Comparison of ENCODE assay signal across 26 mouse cellular contexts in the genomic region with DNA sequence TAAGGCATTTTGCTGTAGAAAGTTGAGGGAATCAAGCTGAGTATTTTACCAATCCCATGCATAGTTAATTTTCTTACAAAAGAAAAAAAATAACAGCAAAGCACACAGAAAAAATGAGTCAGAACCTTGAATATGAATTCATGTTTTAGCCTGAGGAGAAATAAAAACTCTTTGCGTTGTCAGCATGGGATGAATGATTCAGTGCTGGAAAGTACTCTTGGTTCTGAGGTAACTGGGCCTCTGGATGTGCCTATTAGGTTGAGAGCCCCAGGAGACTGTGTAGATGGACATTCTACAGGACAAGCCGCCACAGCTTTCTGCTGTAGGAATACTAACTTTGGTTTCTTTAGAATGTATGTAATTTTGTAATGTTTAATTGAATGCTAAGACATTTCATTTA. TPM values are rescaled to one million over a fixed set of nuclear protein-coding genes. Genes with fewer than 3 reads are reported as not detected.
DNase-seq lines count a peak whose midpoint lies in the region; ATAC-seq and TF ChIP-seq lines count a peak whose summit lies in the region.
"Had no signal": no experiment of that assay in that cellular context is flagged by ENCODE, and none has a peak within 500 bp of the region (broad histone marks: within the 10 kb centered on the region; RNA-seq: fewer than 3 reads in every experiment).

No protein-coding gene starts in this region.

- 68% methylated on average over 2 of the region's 2 CpGs for whole genome bisulfite sequencing in stomach, postnatal 0 days

- H3K27ac ChIP-seq in gastrocnemius, adult 2 months, result peak overlapping the region; percentile 9; the same call in 1 of the 2 replicates
- H3K27ac ChIP-seq in layer of hippocampus, adult 2 months, result peak overlapping the region; percentile 15; the same call in 1 of the 2 replicates
- H3K27ac ChIP-seq in stomach, postnatal 0 days (replicated peaks), result peak overlapping the region; percentile 35; the same call in 1 of the 2 replicates
- H3K27ac ChIP-seq: embryonic facial prominence, embryonic 12.5 days; embryonic facial prominence, embryonic 15.5 days; forebrain, embryonic 12.5 days; forebrain, embryonic 15.5 days; heart, embryonic 15.5 days; hindbrain, embryonic 12.5 days; hindbrain, embryonic 15.5 days had no signal

- TF ChIP-seq EP300 in stomach, postnatal 0 days (optimal IDR thresholded peaks at IDR 0.05), result no peak

- peaks cover 3% of the 10 kb centered on the region; the same call in 1 of the 2 replicates for H3K4me1 ChIP-seq in stomach, postnatal 0 days (replicated peaks; ENCODE audit: control insufficient read depth, insufficient read depth)
- H3K4me1 ChIP-seq: embryonic facial prominence, embryonic 12.5 days; forebrain, embryonic 12.5 days; hindbrain, embryonic 12.5 days; hindbrain, embryonic 15.5 days had no signal

- peaks cover 4% of the 10 kb centered on the region; the same call in 1 of the 2 replicates for H3K36me3 ChIP-seq in stomach, postnatal 0 days (ENCODE audit: control insufficient read depth, insufficient read depth, low read length)

- DNase-seq in gastrocnemius, adult 2 months, result no peak
- no peak for DNase-seq in gastrocnemius, postnatal 10 days
- no peak for DNase-seq in layer of hippocampus, adult 2 months (ENCODE audit: low spot score in 2 of 2)
- DNase-seq in layer of hippocampus, postnatal 36 days, result no peak
- DNase-seq in NIH3T3 (ENCODE audit: low read depth), result peak; percentile 69
- DNase-seq in stomach, postnatal 0 days (ENCODE audit: low spot score), result no peak
- DNase-seq in kidney, postnatal 25 days, result no peak
- DNase-seq: adrenal gland, adult 8-10 months; adrenal gland, postnatal 25 days; cerebellum, adult 18-20 months; cerebellum, adult 9-11 months; cerebellum, postnatal 25 days; gastrocnemius, postnatal 36 days; heart, postnatal 14 days had no signal

- ATAC-seq in stomach, postnatal 0 days (ENCODE audit: low FRiP score, low TSS enrichment), result no peak
- ATAC-seq: activated CD4-positive, CD25-positive, alpha-beta regulatory T cell, adult 4 months; CD4-positive, CD25-positive, alpha-beta regulatory T cell, adult 4 months; forebrain, embryonic 15.5 days; intestine, postnatal 0 days had no signal

- TF ChIP-seq CTCF in gastrocnemius, adult 2 months (IDR thresholded peaks at IDR 0.05), result no peak
- TF ChIP-seq CTCF in layer of hippocampus, adult 2 months (conservative IDR thresholded peaks at IDR 0.05), result no peak
- TF ChIP-seq CTCF in stomach, postnatal 0 days (IDR thresholded peaks at IDR 0.05; ENCODE audit: low read depth), result no peak

- no peak overlapping the region for H3K4me2 ChIP-seq in stomach, postnatal 0 days (replicated peaks; ENCODE audit: low read depth)
- H3K4me2 ChIP-seq: embryonic facial prominence, embryonic 12.5 days; embryonic facial prominence, embryonic 15.5 days; forebrain, embryonic 12.5 days; forebrain, embryonic 15.5 days; heart, embryonic 12.5 days; heart, embryonic 15.5 days; hindbrain, embryonic 12.5 days; hindbrain, embryonic 15.5 days had no signal

- intact Hi-C loops in gastrocnemius, adult 2 months (cut with DNase I), result no loop called here

- H3K9me3 ChIP-seq in stomach, postnatal 0 days (ENCODE audit: control insufficient read depth, low read length), result no peaks in the 10 kb centered on the region
- H3K9me3 ChIP-seq: embryonic facial prominence, embryonic 12.5 days; embryonic facial prominence, embryonic 15.5 days; forebrain, embryonic 12.5 days; forebrain, embryonic 15.5 days; heart, embryonic 12.5 days; heart, embryonic 15.5 days; hindbrain, embryonic 12.5 days; hindbrain, embryonic 15.5 days had no signal

- H3K4me3 ChIP-seq in gastrocnemius, adult 2 months, result no peak overlapping the region
- H3K4me3 ChIP-seq in layer of hippocampus, adult 2 months, result no peak overlapping the region
- no peak overlapping the region for H3K4me3 ChIP-seq in stomach, postnatal 0 days (ENCODE audit: low read depth, low read length)
- H3K4me3 ChIP-seq: embryonic facial prominence, embryonic 12.5 days; embryonic facial prominence, embryonic 15.5 days; erythroblast, embryonic 14.5 days; forebrain, embryonic 12.5 days; forebrain, embryonic 15.5 days; heart, embryonic 12.5 days; heart, embryonic 15.5 days; hindbrain, embryonic 12.5 days; hindbrain, embryonic 15.5 days had no signal

- H3K9ac ChIP-seq in stomach, postnatal 0 days (ENCODE audit: low read length), result no peak overlapping the region
- H3K9ac ChIP-seq: embryonic facial prominence, embryonic 12.5 days; embryonic facial prominence, embryonic 15.5 days; forebrain, embryonic 12.5 days; forebrain, embryonic 15.5 days; heart, embryonic 12.5 days; heart, embryonic 15.5 days; hindbrain, embryonic 12.5 days; hindbrain, embryonic 15.5 days had no signal

- no peaks in the 10 kb centered on the region for H3K27me3 ChIP-seq in stomach, postnatal 0 days (ENCODE audit: control insufficient read depth, insufficient read depth, low read length)
- H3K27me3 ChIP-seq: embryonic facial prominence, embryonic 12.5 days; embryonic facial prominence, embryonic 15.5 days; forebrain, embryonic 12.5 days; forebrain, embryonic 15.5 days; heart, embryonic 12.5 days; heart, embryonic 15.5 days; hindbrain, embryonic 12.5 days; hindbrain, embryonic 15.5 days had no signal

RNA-seq across cellular contexts. Expression of gene Itgb1, which starts 19.4 kb away (rescaled TPM):
- 100 to 1,000 TPM; 166 to 198 TPM for total RNA-seq in gastrocnemius, adult 2 months (2021)
- 100 to 1,000 TPM; 323 to 357 TPM for total RNA-seq in gastrocnemius, postnatal 10 days (2021)
- total RNA-seq in layer of hippocampus, adult 2 months (2021), result 10 to 100 TPM; 36.4 to 36.8 TPM
- total RNA-seq in layer of hippocampus, postnatal 36 days (2021), result 10 to 100 TPM; 42.7 to 45.3 TPM
- 225 and 246 TPM in 2 replicates for polyA plus RNA-seq in stomach, postnatal 0 days (2015; fragmentation: Nextera tagmentation; extraction: Ambion mirVana)
